Mouse (Mus musculus): ENCODE data around the gene Zbtb21. TPM values are rescaled to one million over a fixed set of nuclear protein-coding genes. Genes with fewer than 3 reads are reported as not detected.

Zbtb21 gene
- polyA plus RNA-seq, 1 experiment, result 23.0 TPM

DNA sequence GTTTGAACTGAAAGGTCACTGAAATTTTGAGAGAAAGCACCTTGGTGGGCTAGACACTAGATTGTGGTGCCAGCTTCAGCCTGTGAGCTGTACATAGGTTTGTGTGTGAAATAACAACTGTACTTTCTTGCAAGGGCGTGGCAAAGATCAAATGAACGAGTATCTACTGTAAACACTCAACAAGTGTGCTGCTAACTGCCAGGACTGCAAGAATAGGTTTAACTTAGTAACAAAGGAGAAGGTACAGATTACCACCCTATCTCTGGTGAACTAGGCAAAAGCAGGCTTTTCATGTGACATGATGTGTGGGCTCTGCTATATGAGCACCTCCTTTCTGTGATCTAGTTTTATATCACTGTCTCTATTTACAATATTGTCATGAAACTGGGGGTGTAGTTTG is 9.1 kb downstream of the Zbtb21 start:
- TF ChIP-seq GATA1 (IDR thresholded peaks at IDR 0.05; ENCODE audit: low read length), result no peak

DNA sequence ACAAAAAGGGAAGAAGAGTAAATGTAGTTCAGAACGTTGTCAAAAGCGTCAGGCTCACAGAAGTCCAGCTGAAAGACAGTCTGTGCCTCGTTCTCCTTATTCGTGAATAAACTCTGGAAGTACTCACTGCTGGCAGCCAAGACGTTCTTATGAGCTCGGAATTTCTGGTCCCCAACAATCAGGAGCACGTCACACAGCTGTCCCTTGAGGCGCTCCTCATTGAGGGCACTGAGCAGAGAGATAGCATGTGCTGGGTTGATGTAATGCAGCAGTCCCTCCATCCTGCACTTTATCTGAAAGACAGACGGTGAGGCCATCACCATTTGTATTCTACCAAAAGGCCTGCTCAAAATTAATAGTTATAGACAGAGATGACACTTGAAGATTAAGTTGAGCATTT is 9.6 kb downstream of the Zbtb21 start:
- TF ChIP-seq GATA1 (IDR thresholded peaks at IDR 0.05; ENCODE audit: low read length), result no peak

DNA sequence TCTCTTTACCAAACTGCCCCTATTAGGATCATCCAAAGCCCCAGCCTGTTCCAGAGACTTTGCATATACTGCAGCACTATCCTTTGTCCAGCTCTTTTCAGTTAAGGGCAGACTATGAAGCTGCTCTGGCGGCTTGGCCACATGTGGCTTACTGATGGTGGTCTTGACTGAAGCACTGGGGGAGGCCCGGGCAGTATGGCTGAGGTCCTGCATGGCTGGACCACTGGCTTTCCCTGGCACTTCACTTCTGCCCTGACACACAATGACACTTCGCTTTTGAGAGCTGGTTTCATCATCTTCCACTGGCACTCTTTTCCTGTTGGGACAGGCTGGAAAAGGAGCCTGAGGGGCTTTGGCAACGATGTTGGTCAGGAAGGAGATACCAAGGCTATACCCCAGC is 10.1 kb downstream of the Zbtb21 start:
- TF ChIP-seq GATA1 (IDR thresholded peaks at IDR 0.05; ENCODE audit: low read length), result no peak

DNA sequence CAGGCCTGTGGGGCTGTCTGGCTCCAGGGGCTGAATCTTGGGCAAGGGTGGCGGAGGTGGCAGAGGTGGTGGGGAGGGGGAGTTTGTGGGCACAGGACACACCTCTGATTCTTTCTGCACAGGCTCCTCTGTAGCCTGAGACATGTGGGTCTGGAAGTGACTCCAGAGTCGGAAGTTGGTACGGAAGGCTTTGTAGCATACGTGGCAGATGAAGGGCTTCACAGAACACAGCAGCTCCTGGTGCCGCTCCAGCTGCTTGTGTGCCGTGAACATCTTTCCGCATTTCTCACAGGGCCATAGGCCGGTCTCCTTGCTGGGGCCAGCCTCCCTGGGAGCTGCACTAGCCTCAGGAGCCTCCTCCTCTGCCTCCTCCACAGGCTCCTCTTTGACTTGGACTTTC is 12.4 kb downstream of the Zbtb21 start:
- TF ChIP-seq GATA1 (IDR thresholded peaks at IDR 0.05; ENCODE audit: low read length), result no peak

DNA sequence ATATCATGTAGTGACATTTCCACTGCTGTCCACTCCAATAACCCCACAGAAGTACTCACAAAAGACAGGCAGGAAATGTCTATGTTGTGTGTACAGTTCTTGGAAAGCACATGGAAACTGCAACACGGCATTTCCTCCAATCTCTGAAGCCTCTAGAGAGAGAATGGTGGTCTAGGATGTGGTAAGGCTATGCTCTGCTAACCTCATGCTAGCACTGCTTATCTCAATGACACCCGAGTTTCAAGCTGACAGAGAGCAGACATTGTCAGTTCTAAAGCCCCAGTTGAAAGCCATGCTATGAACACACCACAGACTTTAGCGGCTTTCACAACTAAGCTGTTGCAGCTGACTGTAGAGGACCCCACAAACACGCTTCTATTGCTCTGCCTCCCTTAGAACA is 13.6 kb downstream of the Zbtb21 start:
- no peak for TF ChIP-seq GATA1 (IDR thresholded peaks at IDR 0.05; ENCODE audit: low read length)

DNA sequence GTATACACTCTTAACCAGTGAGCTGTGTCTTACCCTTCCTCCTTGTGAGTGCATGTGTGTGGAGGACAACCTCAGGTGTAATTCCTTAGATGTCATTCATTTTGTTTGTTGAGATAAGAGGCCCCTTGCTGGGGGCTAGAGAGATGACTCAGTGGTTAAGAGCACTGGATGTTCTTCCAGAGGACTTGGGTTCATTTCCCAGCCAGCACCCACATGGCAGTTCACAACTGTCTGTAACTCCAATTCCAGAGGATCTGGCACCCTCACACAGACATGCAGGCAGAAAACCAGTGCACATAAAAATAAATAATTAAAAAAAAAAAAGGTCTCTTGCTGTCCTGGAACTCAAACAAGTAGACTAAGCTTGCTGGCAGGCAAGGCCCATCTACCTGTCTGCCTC is 20.6 kb downstream of the Zbtb21 start:
- TF ChIP-seq GATA1 (IDR thresholded peaks at IDR 0.05; ENCODE audit: low read length), result no peak

DNA sequence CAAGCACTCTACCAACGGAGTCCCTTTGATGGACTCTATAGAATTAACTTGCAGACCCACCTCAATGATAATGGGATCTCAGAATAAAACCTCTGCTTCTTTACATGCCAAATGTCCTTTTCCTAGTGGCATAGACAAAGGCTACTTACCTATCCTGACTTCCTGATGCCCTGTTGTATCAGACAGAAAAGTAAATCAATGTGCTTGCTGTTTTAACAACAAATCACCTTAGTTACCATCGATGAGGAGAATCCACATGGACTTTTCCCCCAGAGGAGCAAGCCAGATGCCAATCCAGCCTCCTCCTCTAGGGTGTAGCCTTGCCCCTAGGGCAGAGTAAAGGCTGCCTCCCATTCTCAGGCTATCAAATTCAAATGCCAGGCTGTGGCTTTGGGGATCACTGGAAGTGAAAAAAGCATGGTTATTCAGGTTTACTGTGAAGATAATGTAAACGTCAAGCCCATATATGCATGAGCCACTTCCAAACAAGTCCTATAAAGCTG is 21.9 kb downstream of the Zbtb21 start:
- no peak for TF ChIP-seq GATA1 (IDR thresholded peaks at IDR 0.05; ENCODE audit: low read length)

DNA sequence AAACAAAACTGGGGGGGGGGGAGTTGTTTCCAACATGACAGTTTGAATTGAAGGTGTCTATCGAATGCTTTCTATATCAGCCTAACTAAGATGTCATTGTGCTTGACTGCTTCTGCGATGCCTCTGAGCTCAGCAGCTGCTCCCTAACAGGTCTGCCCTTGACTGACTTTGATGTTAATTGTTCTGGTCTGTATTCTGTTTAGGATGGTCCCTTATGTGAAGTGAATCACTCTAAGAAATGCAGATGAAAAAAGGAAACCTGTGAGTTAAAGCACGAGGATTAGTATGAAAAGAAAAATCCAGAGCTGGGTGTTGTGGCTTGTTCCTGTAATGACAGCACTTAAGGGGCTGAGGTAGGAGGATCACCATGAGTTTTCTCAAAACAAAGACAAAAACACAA is 26.6 kb downstream of the Zbtb21 start:
- no peak for TF ChIP-seq GATA1 (IDR thresholded peaks at IDR 0.05; ENCODE audit: low read length)

DNA sequence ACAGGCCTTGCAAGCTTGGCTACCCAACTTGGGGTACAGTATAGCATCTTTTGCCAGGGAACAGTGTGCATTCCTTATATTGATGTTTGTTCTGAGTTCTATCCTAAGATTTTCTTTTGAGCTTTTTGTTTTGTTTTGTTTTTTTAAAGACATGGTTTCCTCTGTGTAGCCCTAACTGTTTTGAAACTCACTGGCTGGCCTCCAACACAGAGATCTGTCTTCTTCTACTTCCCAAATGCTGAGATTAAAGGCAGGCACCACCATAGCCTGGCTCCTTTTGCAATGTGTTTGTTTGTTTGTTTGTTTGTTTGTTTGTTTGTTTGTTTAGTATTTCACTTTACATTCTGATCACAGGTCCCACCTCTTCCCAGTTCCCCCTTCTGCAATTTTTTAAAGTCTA is 32.2 kb downstream of the Zbtb21 start:
- no peak for TF ChIP-seq GATA1 (IDR thresholded peaks at IDR 0.05; ENCODE audit: low read length)

DNA sequence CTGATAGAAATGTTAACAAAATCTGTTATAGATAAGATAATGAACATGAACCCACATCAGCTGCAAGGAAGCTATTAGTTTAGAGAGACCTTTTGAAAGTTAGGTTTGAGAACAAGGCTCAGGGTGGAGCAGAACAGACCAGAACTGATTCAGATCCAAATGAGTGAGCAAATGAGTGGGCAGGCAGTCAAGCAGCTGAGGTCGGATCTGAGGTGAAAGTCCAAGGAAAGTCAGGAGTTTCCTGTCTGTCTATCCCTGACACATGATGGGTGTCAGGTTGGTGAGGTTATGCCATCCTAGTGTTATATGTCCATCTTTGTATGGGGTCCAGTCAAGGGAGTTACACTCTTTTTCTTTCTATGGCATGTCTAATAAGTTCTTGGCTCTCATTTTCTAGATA is 32.9 kb downstream of the Zbtb21 start:
- no peak for TF ChIP-seq GATA1 (IDR thresholded peaks at IDR 0.05; ENCODE audit: low read length)

DNA sequence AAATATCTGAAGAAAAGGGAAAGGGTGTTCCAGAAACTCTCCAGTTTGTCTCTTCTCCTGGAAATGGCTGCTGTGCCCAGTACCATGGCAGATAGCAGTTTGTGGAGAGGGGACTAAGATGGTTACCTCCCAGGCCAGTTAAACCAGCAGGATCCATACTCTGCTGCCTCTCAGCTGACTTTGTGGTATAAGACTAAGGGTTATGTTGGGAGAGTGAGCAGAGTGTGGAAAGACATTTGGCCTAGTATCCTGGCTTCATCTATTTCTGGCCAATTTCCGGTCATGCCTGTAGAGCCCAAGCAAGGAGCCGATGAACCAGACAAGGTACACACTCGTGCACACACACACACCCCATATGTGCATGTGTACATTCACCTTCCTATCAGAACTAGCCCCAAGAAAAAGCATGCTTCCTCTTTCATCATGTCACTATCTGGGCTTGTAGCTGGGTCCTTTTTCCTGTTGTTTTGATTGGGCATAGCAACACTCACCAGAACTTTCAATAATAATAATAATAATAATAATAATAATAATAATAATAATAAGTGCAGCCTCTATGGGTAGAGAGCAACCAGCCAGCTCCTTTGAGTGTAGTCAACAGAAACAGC is 35.0 kb downstream of the Zbtb21 start:
- no peak for TF ChIP-seq GATA1 (IDR thresholded peaks at IDR 0.05; ENCODE audit: low read length)

DNA sequence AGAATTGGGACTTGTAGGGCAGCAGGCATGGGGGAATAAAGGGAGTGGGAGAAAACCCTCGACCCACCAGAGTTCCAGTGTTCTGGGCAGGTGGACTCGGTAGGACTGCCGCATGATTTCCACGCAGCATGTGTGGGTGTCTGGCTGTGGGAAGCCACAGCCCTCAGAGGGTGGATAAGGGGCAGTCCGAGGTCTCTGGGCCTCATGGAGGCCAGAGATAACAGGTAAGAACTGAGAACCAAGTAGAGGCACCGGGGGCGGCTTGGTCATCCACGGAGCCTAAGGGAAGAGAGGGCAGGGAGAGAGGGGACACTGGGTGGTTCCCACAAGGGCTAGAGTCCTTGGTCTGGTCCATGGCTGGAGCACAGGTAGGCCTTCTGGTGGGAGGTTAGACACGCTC is 36.0 kb downstream of the Zbtb21 start:
- no peak for TF ChIP-seq GATA1 (IDR thresholded peaks at IDR 0.05; ENCODE audit: low read length)

DNA sequence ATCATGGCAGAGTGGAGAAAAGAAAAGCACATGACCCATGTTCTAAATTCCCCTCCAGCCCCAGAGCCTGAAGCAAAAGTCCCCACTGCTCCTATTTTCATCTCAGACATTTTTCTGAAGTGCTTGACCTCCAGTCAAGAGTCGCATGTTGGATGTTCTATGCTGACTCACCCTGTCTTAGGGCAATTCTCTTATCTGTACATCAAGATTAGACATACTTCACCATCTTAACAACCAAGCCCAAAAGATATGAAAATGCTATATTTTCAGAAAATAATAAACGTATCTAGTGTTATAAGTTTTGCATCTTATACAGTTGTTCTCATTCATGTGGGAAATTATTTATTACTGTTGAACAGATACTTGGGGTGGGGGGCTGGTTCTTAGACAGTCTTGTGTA is 36.7 kb downstream of the Zbtb21 start:
- TF ChIP-seq GATA1 (IDR thresholded peaks at IDR 0.05; ENCODE audit: low read length), result no peak

DNA sequence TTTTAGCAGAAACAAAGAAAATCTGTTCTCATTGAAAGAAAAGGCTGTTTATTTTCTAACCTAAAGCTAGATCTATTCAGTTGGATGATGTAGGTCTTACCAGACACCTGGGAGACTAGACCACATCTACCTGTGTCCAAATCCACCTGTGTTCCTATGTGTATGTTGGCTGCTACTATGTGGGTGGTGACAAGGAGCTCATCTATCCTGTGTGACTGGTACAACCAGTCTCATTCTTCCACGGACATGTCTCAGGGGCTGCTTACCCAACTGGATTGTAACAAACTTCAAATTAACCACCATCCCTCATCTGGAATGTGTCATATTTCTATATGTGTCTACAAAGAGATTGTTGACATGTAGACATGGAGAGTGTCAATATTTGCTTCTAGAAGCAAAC is 38.7 kb downstream of the Zbtb21 start:
- no peak for TF ChIP-seq GATA1 (IDR thresholded peaks at IDR 0.05; ENCODE audit: low read length)

DNA sequence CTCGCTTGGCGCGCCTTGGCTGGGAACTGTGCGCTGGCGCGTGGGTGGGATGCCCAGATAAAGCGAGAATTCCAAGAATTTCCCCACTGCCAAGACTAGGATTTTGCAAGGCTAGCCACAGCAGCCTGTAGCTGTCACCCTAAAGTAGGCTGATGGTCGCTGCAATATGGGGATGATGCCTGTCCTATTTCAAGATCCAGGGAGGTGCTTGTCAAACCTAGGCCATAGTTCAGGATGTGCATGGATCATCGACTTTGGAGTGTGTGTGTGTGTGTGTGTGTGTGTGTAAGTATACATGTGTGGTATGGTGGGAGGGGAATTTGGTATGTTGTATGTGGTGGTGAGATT is 39.7 kb downstream of the Zbtb21 start:
- TF ChIP-seq GATA1 (IDR thresholded peaks at IDR 0.05; ENCODE audit: low read length), result no peak

DNA sequence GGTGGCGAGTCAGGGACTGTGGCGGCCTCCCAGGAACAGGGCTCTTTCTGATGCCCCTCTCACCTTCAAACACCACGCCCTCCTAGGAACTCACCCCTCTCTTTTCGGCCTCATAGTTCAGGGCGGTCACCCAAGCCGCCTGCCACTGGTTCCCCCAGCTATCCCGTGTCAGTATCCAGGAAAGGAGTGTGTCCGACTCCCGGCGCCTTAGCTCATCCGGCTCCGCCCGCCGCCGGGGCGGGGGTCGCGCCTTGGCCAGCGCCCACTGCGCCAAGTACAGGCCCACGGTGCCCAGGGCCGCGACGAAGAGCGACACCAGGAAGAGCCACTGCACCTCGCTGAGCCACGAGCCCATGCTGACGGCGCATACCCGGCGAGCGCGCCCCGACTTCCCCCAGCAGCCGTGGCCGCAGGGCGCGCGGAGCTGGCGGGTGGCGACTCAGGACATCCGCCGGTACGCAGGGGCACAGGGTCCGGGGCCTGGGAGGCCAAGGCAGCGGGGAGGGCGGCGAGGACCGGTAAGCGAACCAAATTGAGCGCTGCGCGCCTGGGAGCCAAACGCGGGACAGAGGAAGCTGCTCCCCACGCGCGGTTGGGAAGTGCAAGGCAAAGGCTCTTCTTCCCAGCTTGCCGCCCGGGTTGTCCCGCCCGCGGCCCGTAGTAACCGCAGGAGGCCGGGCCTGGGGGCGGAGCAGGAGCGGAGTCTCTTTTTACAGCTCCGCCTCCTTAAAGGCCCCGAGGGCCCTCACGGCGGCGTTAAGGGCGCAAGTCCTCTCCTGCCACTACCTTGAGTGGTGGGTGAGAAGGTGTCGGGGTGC is 40.3 kb downstream of the Zbtb21 start:
- TF ChIP-seq GATA1 (IDR thresholded peaks at IDR 0.05; ENCODE audit: low read length), result no peak

DNA sequence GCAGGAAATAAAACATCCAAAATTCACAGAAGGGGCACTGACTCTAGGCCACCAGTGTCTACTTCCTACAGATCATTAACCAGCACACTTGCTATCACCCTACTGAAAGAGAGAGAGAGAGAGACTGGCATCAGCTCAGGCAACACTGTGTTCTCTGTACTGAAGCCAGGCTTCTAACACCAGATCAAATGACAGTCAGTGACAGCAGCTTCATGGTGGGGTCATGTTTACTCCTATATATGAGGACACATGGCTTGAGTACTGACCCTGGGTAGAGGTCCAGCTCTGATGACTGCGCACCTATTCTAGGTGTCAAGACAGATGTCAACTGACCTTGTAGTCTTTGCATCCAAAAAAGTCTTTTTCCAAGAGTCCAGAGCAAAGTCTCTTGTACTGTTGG is 41.8 kb downstream of the Zbtb21 start:
- no peak for TF ChIP-seq GATA1 (IDR thresholded peaks at IDR 0.05; ENCODE audit: low read length)

Measured in G1E-ER4 (cell line).